Mouse (Mus musculus): ENCODE data around the gene Foxo1.

The Foxo1 gene

GRCm38 (mm10) chr3:52364576-52364975 is 96.4 kb downstream of the Foxo1 start:
- no peak for DNase-seq (ENCODE audit: low read depth, low spot score)

- DNase-seq (ENCODE audit: low read depth, low spot score): no peak
Measured at GRCm38 (mm10) chr3:52369204-52369603, 101.1 kb downstream of the Foxo1 start.

DNA sequence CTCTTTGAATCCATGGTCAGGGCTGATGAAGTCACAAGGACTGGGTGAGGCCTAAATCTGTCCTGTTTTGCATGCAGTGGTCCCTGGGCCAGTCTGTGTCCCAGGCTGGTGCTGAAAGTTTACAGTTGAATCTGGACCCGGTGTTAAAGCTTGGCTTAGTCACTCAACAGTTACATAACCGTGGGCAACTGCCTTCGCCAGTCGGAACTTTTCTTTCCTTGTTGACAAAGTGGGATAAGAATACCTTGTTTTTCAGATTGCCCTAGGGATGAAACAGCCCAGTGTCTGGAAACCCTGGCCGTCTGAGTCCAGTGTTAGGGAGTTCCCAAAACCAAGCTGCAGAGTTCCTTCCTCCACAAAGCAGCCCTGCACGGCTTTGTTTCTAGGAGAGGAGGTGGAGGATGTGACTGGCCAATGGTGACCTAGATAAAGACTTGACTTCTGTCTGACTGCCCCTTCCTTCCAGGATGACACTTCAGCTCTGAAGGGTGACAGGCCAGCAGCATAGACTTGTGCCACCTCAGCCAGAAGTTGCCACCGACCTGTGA is 101.8 kb downstream of the Foxo1 start:
- no peak for DNase-seq (ENCODE audit: low read depth, low spot score)

- DNase-seq (ENCODE audit: low read depth, low spot score): no peak
Measured at GRCm38 (mm10) chr3:52376974-52377373, 108.8 kb downstream of the Foxo1 start.

- DNase-seq (ENCODE audit: low read depth, low spot score): peak; percentile 73
Measured at GRCm38 (mm10) chr3:52383351-52383750, 115.2 kb downstream of the Foxo1 start.

- peak; percentile 52 for DNase-seq (ENCODE audit: low read depth, low spot score)
Measured at GRCm38 (mm10) chr3:52386343-52386742, 118.2 kb downstream of the Foxo1 start.

DNA sequence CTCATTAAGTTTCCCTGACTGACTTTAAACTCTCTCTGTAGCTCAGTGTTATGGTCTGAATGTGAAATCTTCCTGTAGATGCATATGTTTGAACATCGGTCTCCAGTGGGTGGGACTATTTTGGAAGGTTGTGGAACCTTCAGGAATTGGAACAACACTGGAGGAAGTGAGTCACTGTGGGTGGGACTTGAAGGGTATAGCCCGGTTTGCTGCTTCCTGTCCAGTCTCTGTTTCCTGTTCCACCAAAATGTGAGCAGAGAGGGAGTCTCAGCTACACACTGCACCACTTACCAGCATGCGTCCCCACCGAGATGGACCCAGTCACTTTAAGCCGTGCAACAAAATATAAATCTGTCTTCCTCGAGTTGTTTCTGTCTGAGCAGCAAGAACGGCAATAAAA is 122.2 kb downstream of the Foxo1 start:
- peak; percentile 70 for DNase-seq (ENCODE audit: low read depth, low spot score)

- DNase-seq (ENCODE audit: low read depth, low spot score): peak; percentile 93
Measured at GRCm38 (mm10) chr3:52390766-52391665, 122.9 kb downstream of the Foxo1 start.

DNA sequence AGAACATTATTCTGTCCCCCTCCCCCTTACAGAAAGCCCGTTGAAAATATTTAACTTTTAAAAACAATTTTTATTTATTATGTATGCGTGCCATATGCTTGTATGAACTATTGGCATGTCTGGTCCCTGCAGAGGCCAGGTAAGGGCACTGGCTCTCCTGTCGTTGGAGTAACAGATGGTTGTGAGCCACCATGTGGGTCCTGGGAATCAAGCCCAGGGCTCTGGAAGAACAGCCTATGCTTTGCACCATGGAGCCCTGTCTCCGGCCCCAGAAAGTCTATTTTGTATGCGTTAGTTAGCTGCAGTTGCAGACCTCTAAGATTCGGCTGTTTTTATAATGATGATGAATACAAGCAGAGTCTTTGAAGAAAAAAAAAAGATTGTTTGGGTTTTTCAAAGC is 123.8 kb downstream of the Foxo1 start:
- no peak for DNase-seq (ENCODE audit: low read depth, low spot score)

DNA sequence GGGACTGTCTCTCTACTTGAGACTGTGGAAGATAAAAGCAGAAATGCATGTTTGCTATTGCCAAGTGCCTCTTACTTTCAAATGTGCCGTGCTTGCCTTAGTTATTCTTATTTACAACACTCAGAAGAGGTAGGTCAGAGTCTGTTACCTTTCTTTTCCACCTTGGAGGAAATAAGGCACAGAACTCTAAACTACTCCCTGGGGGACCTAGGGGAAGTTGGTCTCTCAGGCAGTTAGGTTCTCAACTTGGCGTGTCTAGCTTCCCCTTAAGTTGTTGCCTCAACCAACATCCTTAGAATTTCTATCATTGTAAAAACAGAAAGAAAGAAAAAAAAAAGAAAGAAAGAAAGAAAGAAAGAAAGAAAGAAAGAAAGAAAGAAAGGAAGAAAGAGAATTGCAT is 124.4 kb downstream of the Foxo1 start:
- DNase-seq (ENCODE audit: low read depth, low spot score): no peak

DNA sequence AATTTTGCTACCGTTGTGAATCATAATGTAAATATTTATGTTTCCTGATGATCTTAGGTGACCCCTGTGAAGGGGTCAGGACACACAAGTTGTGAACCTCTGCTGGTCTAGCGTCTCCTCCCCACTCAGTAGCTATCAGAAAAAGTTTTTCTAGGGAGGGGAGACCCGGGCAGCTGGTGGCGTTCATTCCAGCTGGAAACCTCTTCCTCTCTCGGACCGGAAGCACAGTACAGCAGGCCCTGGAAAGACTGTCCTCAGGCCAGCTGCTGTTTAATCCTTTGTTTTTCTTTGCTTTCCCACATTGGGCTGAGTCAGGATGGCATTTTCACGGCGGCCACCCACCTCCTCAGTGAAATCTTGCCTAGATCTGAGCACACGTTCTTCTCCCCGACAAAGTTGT is 125.0 kb downstream of the Foxo1 start:
- DNase-seq (ENCODE audit: low read depth, low spot score): no peak

DNA sequence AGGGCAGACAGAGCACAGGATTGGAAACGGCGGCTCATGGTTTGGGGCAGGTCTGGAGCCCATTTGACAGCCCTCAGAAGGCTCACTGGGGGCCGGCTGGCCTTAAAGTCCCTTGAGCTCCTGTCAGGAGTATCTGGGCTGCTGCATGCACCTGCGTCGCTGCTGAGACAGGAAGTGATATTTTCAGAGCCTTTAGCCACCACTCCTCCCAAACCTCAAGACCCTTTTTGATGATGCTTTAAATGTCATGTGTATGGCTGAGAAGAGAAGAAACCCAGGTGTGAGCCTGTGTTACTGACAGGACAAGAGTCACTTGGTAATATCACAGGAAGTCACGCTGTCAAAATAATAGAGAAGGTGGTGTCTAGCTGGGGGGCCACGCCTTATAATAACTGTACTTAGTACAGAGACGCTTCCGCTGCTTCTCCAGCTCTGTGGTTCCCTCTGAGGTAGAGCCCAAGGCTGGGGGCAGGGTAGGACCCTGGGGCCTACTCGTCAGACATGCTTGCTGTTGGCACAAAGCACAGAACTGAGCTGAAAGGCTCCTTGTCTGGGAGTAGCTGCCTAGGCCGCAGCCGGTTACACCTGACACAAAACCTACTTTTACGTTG is 128.1 kb downstream of the Foxo1 start:
- DNase-seq (ENCODE audit: low read depth, low spot score): no peak

DNA sequence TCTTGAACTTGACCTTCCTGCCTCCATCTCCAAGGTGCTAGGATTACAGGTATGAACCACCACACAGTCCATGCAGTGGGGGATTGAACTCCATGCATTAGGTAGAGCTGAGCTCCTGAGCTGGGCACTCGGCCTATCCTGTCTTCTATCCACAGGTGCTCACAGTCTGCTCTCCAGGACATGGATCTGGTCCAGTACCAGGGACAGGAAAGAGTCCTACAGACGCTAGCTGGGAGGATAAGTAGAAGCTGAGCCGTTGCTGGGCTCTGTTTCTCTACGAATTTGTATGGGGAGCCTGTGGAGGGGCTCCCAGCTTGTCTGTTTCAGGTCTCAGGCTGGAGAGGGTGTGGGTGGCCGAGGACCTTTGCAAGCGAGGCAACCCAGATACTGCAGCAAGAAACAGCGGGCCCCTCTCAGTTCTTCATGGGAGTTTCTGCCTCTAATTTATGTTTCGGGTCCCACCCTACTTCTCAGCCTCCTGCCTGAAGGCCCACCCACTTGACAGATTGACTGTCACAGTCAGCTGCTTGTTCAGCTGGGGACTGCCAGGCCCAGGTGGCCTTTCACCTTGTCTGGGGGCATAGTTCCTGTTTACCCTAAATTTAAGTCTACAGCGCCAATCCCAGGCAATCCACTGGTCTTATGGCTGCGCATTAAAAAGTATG is 128.9 kb downstream of the Foxo1 start:
- no peak for DNase-seq (ENCODE audit: low read depth, low spot score)

GRCm38 (mm10) chr3:52397961-52398360 is 129.8 kb downstream of the Foxo1 start:
- DNase-seq (ENCODE audit: low read depth, low spot score): no peak

DNA sequence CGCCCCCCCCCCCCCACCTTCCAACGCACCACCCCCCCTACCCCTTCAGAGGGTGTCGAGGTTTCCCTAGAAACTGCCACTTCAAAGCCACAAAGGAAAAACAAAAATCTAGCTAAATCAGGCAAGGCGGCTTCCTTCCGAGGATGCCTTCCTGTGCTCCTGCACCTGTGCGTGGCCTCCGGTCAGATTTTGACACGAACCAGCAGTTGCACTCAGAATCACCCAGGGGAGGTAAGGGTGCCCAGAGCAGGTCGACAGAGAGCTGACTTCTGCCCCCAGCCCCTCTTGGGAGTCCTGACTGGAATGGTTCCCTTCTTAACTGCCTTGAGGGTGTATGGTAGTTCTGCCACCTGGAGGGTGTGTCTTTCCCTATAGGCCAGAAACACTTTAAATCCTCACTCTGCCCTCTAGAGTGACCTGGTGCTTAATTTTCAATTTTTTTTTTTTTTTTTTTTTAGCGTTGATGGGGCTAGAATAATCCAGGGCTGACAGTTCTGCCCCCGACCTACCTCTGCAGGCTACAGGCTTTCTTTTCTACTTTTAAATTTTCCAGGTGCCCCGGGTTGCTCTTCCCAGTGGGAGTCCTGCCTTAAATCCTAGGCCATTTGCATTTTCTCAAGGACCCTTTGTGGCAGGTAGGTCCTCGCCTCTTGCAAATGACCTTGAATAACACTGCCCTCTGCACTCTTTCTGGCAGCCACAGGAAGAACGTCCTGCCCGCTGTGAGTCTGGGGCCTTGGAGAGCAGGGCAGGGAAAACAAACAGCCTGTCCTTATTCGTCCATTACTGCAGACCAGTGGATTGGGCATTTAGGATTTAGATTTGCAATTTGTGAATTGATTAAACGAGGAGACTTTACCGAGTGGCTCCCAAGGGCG is 132.4 kb downstream of the Foxo1 start:
- peak; percentile 76 for DNase-seq (ENCODE audit: low read depth, low spot score)

- DNase-seq (ENCODE audit: low read depth, low spot score): peak; percentile 68
Measured at GRCm38 (mm10) chr3:52401162-52401928, 133.2 kb downstream of the Foxo1 start.
